Mouse (Mus musculus) heart, adult 2 months (tissue): ENCODE measurements around the gene Tmem53.

ENCODE experiments used
- CTCF ChIP-seq: fragments of 200-600 bp; IDR thresholded peaks from 2 replicates; pipeline ENCODE4 v1.8.1; 2022; ENCODE audit warnings: antibody characterized with exemption, mild to moderate bottlenecking, moderate library complexity
- EP300 ChIP-seq: fragments of 200-500 bp; IDR thresholded peaks from 2 replicates; pipeline ENCODE4 v1.6.1; 2011; ENCODE audit warnings: low read depth, low read length, control low read depth; ENCODE audit not compliant: insufficient read depth
- POLR2A ChIP-seq: fragments of 200-500 bp; IDR thresholded peaks from 2 replicates; pipeline ENCODE4 v1.6.1; 2011; ENCODE audit warnings: mild to moderate bottlenecking, low read depth, low read length, control low read depth; ENCODE audit not compliant: insufficient read depth

GRCm38 (mm10) chr4:117252755-117253154 is 1.0 kb downstream of the Tmem53 start:
- TF ChIP-seq EP300: no peak
- TF ChIP-seq CTCF: no peak
- TF ChIP-seq POLR2A: no peak
